Mouse (Mus musculus): Measurements from ENCODE around the gene Wdr70. TPM values are rescaled to one million over a fixed set of nuclear protein-coding genes. Genes with fewer than 3 reads are reported as not detected.

Gene Wdr70
- polyA plus RNA-seq, 1 experiment = 50.5 TPM

- H3K27me3 ChIP-seq (ENCODE audit: control insufficient read depth, insufficient read depth, insufficient read length) = no peaks in the 10 kb centered on the region
- H3K4me3 ChIP-seq = no peak overlapping the region
- TF ChIP-seq POLR2A (IDR thresholded peaks at IDR 0.05; ENCODE audit: insufficient read length, low read depth) = no peak
- TF ChIP-seq REST (IDR thresholded peaks at IDR 0.05; ENCODE audit: insufficient read depth, insufficient read length) = no peak
- TF ChIP-seq MAX (IDR thresholded peaks at IDR 0.05; ENCODE audit: low read depth) = no peak
- no peak for TF ChIP-seq USF1 (IDR thresholded peaks at IDR 0.05; ENCODE audit: low read depth)
- no peak for TF ChIP-seq TCF3 (IDR thresholded peaks at IDR 0.05; ENCODE audit: insufficient read length, low read depth)
- TF ChIP-seq CEBPB (IDR thresholded peaks at IDR 0.05; ENCODE audit: insufficient read depth, poor library complexity, severe bottlenecking) = no peak
- no peak for TF ChIP-seq MYOD1 (IDR thresholded peaks at IDR 0.05; ENCODE audit: control insufficient read depth in 1 of 3, insufficient read length in 2 of 3, low read depth in 2 of 3)
- no peak for TF ChIP-seq MYOG (IDR thresholded peaks at IDR 0.05; ENCODE audit: control insufficient read depth in 1 of 3, insufficient read depth in 1 of 3, insufficient read length in 2 of 3, low read depth in 2 of 3)
- no peak for TF ChIP-seq TCF12 (IDR thresholded peaks at IDR 0.05; ENCODE audit: insufficient read depth, poor library complexity, severe bottlenecking)
- TF ChIP-seq POLR2AphosphoS2 (IDR thresholded peaks at IDR 0.05; ENCODE audit: insufficient read length, low read depth) = no peak
- TF ChIP-seq SRF (IDR thresholded peaks at IDR 0.05; ENCODE audit: control insufficient read depth, insufficient read length, low read depth) = no peak
- TF ChIP-seq E2F4 (IDR thresholded peaks at IDR 0.05; ENCODE audit: insufficient read depth) = no peak
- no peak overlapping the region for H3K4me2 ChIP-seq (ENCODE audit: low read depth)
- H3ac ChIP-seq (ENCODE audit: control insufficient read depth, insufficient read length) = no peak overlapping the region
- no peaks in the 10 kb centered on the region for H3K36me3 ChIP-seq (ENCODE audit: control insufficient read depth, insufficient read depth)
- H3K79me2 ChIP-seq (ENCODE audit: control insufficient read depth, insufficient read depth) = no peaks in the 10 kb centered on the region
Measured at GRCm38 (mm10) chr15:8006056-8006455, 93.0 kb downstream of the Wdr70 start.

- Histone ChIP-seq H3ac (ENCODE audit: control insufficient read depth, insufficient read length) (no peak overlapping the region), H3K79me2 (ENCODE audit: control insufficient read depth, insufficient read depth) (no peaks in the 10 kb centered on the region)
Measured at GRCm38 (mm10) chr15:8005506-8005905, 93.5 kb downstream of the Wdr70 start.

GRCm38 (mm10) chr15:8003789-8004188 lies 95.2 kb downstream of the Wdr70 start:
- Histone ChIP-seq H3K27me3 (ENCODE audit: control insufficient read depth, insufficient read depth, insufficient read length) (no peaks in the 10 kb centered on the region), H3K36me3 (ENCODE audit: control insufficient read depth, insufficient read depth) (no peaks in the 10 kb centered on the region), H3ac (ENCODE audit: control insufficient read depth, insufficient read length) (no peak overlapping the region), H3K79me2 (ENCODE audit: control insufficient read depth, insufficient read depth) (no peaks in the 10 kb centered on the region), H3K4me3 (no peak overlapping the region), H3K4me2 (ENCODE audit: low read depth) (no peak overlapping the region)
- TF ChIP-seq USF1 (IDR thresholded peaks at IDR 0.05; ENCODE audit: low read depth) = no peak
- no peak for TF ChIP-seq MYOD1 (IDR thresholded peaks at IDR 0.05; ENCODE audit: control insufficient read depth in 1 of 3, insufficient read length in 2 of 3, low read depth in 2 of 3)
- TF ChIP-seq TCF3 (IDR thresholded peaks at IDR 0.05; ENCODE audit: insufficient read length, low read depth) = no peak
- TF ChIP-seq E2F4 (IDR thresholded peaks at IDR 0.05; ENCODE audit: insufficient read depth) = no peak
- TF ChIP-seq MYOG (IDR thresholded peaks at IDR 0.05; ENCODE audit: control insufficient read depth in 1 of 3, insufficient read depth in 1 of 3, insufficient read length in 2 of 3, low read depth in 2 of 3) = no peak
- TF ChIP-seq TCF12 (IDR thresholded peaks at IDR 0.05; ENCODE audit: insufficient read depth, poor library complexity, severe bottlenecking) = no peak
- no peak for TF ChIP-seq MAX (IDR thresholded peaks at IDR 0.05; ENCODE audit: low read depth)
- TF ChIP-seq POLR2AphosphoS2 (IDR thresholded peaks at IDR 0.05; ENCODE audit: insufficient read length, low read depth) = no peak
- no peak for TF ChIP-seq REST (IDR thresholded peaks at IDR 0.05; ENCODE audit: insufficient read depth, insufficient read length)
- no peak for TF ChIP-seq POLR2A (IDR thresholded peaks at IDR 0.05; ENCODE audit: insufficient read length, low read depth)
- no peak for TF ChIP-seq SRF (IDR thresholded peaks at IDR 0.05; ENCODE audit: control insufficient read depth, insufficient read length, low read depth)
- no peak for TF ChIP-seq CEBPB (IDR thresholded peaks at IDR 0.05; ENCODE audit: insufficient read depth, poor library complexity, severe bottlenecking)

More at GRCm38 (mm10) chr15:8005506-8005905, 93.5 kb downstream of the Wdr70 start:
- Histone ChIP-seq H3K27me3 (ENCODE audit: control insufficient read depth, insufficient read depth, insufficient read length) (no peaks in the 10 kb centered on the region), H3K36me3 (ENCODE audit: control insufficient read depth, insufficient read depth) (no peaks in the 10 kb centered on the region), H3K4me3 (no peak overlapping the region), H3K4me2 (ENCODE audit: low read depth) (no peak overlapping the region)
- no peak for TF ChIP-seq POLR2A (IDR thresholded peaks at IDR 0.05; ENCODE audit: insufficient read length, low read depth)

DNA sequence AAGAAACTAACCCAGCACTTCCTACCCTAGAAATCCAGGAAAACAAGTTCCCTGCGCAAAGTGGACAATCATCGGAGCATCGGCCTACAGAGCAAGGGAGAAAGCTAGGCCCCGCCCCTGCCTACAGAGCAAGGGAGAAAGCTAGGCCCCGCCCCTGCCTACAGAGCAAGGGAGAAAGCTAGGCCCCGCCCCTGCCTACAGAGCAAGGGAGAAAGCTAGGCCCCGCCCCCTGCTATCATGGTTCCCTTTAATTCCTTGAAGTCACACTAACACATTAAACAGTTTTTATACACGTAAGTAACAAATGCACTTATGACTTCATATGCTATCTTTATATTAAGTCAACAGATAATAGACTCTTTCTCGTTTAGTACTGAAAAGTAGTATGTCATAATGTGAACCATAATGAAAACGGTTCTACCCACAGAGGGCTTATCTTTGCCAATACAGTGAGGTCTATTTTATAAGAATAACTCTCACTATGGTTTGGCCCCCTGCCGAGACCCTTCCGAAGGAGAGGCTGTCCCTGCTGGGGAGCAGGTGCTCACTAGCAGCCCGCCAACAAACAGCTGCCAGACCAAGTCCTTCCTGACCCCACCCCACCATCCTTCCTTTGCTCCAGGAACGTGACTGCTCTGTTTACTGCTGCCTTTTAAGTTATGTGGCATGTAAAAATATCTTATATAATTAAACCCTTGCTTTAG lies 100.0 kb downstream of the Wdr70 start:
- no peak overlapping the region for H3ac ChIP-seq (ENCODE audit: control insufficient read depth, insufficient read length)
- no peaks in the 10 kb centered on the region for H3K36me3 ChIP-seq (ENCODE audit: control insufficient read depth, insufficient read depth)
- TF ChIP-seq POLR2AphosphoS2 (IDR thresholded peaks at IDR 0.05; ENCODE audit: insufficient read length, low read depth) (no peak), SRF (IDR thresholded peaks at IDR 0.05; ENCODE audit: control insufficient read depth, insufficient read length, low read depth) (no peak), MYOG (IDR thresholded peaks at IDR 0.05; ENCODE audit: control insufficient read depth in 1 of 3, insufficient read depth in 1 of 3, insufficient read length in 2 of 3, low read depth in 2 of 3) (peak; percentile 57 to 97 (median 88)), E2F4 (IDR thresholded peaks at IDR 0.05; ENCODE audit: insufficient read depth) (no peak), USF1 (IDR thresholded peaks at IDR 0.05; ENCODE audit: low read depth) (no peak), TCF12 (IDR thresholded peaks at IDR 0.05; ENCODE audit: insufficient read depth, poor library complexity, severe bottlenecking) (peak; percentile 63), POLR2A (IDR thresholded peaks at IDR 0.05; ENCODE audit: insufficient read length, low read depth) (no peak), MAX (IDR thresholded peaks at IDR 0.05; ENCODE audit: low read depth) (no peak), REST (IDR thresholded peaks at IDR 0.05; ENCODE audit: insufficient read depth, insufficient read length) (no peak), CEBPB (IDR thresholded peaks at IDR 0.05; ENCODE audit: insufficient read depth, poor library complexity, severe bottlenecking) (no peak), MYOD1 (IDR thresholded peaks at IDR 0.05; ENCODE audit: control insufficient read depth in 1 of 3, insufficient read length in 2 of 3, low read depth in 2 of 3) (peak; percentile 45 to 97 (median 92)), TCF3 (IDR thresholded peaks at IDR 0.05; ENCODE audit: insufficient read length, low read depth) (peak; percentile 82)

More for the DNA sequence above, 100.0 kb downstream of the Wdr70 start:
- no peak overlapping the region for H3K4me3 ChIP-seq
- peak overlapping the region; percentile 54 for H3K4me2 ChIP-seq (ENCODE audit: low read depth)
- no peaks in the 10 kb centered on the region for H3K27me3 ChIP-seq (ENCODE audit: control insufficient read depth, insufficient read depth, insufficient read length)
- no peaks in the 10 kb centered on the region for H3K79me2 ChIP-seq (ENCODE audit: control insufficient read depth, insufficient read depth)
